Mouse (Mus musculus) Patski (cell line): ENCODE data around the gene Atp5e. TPM values are rescaled to one million over a fixed set of nuclear protein-coding genes. Genes with fewer than 3 reads are reported as not detected.

Experiments
- ATAC-seq: fragments of 100-300 bp; one replicate; pipeline ENCODE4 v1.8.0; 2021
- CTCF ChIA-PET: fragments of 350-600 bp; sonication (Branson Sonifier 250); formaldehyde crosslinking; loops from one replicate; lab custom pipeline; 2022; ENCODE audit warnings: inconsistent platforms; lab: Charles Lee
- POLR2A ChIA-PET: fragments of 350-600 bp; sonication (Branson Sonifier 250); formaldehyde crosslinking; loops from one replicate; lab custom pipeline; 2022; ENCODE audit warnings: antibody characterized with exemption, inconsistent platforms; lab: Charles Lee
- DNase-seq: peaks from one replicate; pipeline ENCODE4 v3.0.0-alpha.2; 2011; ENCODE audit warnings: low read depth, low spot score
- H3K27me3 ChIP-seq: fragments of 371-371 bp; one replicate; pipeline ENCODE4 v1.5.1; 2021
- CTCF ChIP-seq: fragments of 100-300 bp; IDR thresholded peaks from one replicate; pipeline ENCODE4 v1.5.1; 2021
- in situ Hi-C: fragments of 300-500 bp; cut with MboI; formaldehyde crosslinking; loops from 3 replicates; pipeline ENCODE4 v1.11.1; 2018; ENCODE audit warnings: low pct_unique_long_range_greater_than_20kb, mixed read lengths
- polyA plus RNA-seq: library from polyadenylated mRNA; unstranded; gene quantifications from one replicate; pipeline ENCODE4 v1.2.3, GENCODE M21; 2021

Atp5e gene
- polyA plus RNA-seq, 1 experiment from 2014 or later: 379 TPM

DNA sequence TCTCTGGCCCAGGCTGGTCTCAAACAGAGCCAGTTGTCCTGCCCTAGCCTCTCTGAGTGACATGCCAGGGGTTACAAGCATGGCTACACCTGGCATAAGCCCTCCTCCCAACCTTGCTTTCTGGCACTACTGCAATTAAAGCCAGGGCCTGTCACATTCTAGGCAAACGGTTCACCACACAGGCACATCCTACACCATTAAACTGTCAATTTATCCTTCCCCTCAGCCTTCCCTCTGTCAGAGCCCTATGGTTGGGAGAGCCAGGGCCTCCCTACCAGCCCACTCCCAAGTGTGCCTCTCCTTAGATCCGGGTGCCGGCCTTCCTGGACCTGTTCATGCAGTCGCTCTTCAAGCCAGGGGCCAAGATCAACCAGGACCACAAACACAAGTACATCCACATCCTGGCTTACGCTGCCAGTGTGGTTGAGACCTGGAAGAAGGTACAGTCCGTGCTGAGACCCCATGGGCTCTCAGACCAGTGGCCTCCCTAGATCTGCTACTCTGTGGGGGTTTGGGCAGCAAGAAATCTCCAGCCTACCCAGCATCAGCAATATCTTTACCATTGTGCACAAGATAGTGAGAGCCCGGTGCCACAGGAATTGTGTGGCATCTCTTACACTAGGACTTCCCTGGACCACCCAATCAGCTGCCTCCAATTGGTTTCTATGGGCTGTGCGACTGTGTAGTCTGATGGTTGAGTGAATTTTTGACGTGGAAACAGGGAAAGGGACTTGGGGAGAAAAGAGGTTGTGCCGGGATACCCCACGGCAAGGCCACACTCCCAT, 39.4 kb downstream of the Atp5e start:
- in situ Hi-C loops: no loop called here
- DNase-seq (no peak), ATAC-seq (no peak)
- POLR2A ChIA-PET: no interaction called here
- no peaks in the 10 kb centered on the region for H3K27me3 ChIP-seq
- TF ChIP-seq CTCF: no peak
- CTCF ChIA-PET: no interaction called here

DNA sequence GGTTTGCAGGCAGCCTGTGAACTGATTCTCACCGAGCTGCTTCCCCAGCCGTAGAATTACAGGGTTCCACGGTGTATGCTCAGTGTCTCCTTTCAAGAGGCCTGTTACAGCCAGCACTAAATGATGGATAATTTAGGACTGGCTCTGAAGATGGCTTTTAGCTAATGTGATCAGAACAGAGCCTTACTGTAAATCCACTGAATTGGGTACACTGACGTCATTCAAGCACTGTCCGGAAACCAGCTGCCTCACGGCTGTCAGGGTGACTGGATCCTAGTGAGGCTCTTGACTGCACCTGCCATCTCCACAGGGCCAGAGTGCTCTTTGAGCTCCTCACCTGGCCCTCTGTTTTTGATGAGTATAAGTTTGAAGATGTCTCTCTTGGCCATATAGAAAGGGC, 42.8 kb downstream of the Atp5e start:
- CTCF ChIA-PET: interaction anchor here (1.1 kb wide), 1 partner anchor 10 kb away, joined by 3 read pairs; no protein-coding TSS in a partner anchor
- ATAC-seq: no peak
- H3K27me3 ChIP-seq: no peaks in the 10 kb centered on the region
- in situ Hi-C loops: no loop called here
- TF ChIP-seq CTCF: no peak
- POLR2A ChIA-PET: no interaction called here
- DNase-seq: no peak

DNA sequence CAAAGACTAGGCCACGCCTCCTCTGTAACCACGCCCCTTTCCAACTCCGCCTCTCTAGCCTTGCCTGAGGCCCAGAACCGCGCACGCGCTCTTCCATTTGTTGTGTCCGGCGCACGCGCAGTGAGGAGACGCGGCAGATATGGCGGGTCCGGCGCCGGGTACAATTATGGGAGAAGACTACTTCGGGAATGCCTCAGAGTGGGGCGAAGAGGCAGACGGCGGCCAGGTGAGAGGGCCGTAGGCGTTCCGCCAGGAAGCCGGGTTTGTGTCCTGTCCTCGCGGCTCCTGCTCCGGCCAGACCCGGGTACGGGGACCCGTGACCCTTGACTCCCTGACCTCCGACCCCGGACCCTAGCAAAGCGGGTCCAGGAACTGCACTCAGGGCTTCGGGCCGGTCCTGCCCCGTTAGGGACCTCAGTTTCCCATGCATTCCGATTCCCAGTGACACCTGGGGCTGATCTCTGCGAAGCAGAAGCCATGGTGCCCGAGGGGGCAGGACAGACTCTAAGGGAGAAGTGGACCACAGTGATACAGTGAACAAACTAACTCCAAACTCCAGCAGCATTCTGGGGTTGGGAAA, 48.1 kb downstream of the Atp5e start, which contains the start of gene Nelfcd:
TSS of gene Nelfcd (plus strand) at position 74 of the 580 bp plus-strand sequence.
- peak; percentile 55 for DNase-seq
- no peaks in the 10 kb centered on the region for H3K27me3 ChIP-seq
- ChIA-PET POLR2A (no interaction called here), CTCF (interaction anchor here (1.1 kb wide), 1 partner anchor 43 kb away, joined by 3 read pairs; no protein-coding TSS in a partner anchor)
- ATAC-seq: peak; percentile 90
- no peak for TF ChIP-seq CTCF
- in situ Hi-C loops: no loop called here

DNA sequence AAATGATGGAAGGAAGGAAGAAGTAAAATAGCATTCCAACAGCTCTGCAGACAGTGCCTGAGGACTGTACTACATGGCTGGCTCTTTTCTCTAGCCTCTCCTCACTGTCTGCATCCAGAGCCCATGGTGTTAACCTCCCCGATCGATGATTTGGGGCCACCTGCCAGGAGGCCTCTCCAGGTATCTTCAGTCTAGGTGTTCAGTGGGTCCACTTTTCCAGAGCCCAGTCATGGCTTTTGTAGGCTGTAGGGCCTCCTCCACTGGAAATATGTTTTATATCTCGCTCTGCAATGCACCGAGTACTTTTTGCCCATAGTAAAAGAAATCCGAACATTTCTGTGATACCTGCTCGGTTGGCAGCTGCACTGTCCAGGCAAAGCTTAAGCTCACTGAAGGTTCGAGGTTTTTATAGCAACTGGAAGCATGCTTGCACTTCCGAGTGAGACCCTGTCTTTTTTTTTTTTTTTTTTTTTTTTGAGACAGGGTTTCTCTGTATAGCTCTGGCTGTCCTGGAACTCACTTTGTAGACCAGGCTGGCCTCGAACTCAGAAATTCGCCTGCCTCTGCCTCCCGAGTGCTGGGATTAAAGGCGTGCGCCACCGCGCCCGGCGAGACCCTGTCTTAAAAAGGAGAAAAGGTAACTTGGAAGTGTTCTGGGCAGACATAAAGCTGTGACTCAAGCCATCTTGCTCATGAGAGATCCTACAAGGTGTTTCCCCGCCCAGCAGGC, 48.7 kb downstream of the Atp5e start:
- no peak for TF ChIP-seq CTCF
- ATAC-seq (no peak), DNase-seq (no peak)
- no peaks in the 10 kb centered on the region for H3K27me3 ChIP-seq
- in situ Hi-C loops: no loop called here
- POLR2A ChIA-PET: no interaction called here
- CTCF ChIA-PET: interaction anchor here (1.1 kb wide), 1 partner anchor 44 kb away, joined by 3 read pairs; no protein-coding TSS in a partner anchor

DNA sequence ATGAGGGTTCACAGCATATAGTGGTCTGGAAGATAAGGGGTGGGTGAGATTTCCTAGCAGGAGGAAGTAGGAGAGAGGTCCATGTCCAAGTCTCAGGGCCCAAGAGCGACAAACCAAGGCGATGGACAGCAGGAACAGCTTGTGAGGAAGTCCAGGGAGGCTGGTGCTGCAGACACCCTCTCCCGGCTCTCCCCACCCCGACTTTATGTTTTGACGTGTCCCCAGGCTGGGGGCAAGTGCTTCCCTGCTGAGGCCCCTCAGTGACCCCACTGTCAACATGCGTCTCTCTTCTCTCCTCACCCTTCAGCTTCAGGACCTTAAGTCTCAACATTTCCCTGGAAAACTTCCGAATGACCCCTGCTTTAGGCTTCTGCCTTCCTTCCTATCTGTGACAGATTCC, 50.8 kb downstream of the Atp5e start:
- TF ChIP-seq CTCF: no peak
- H3K27me3 ChIP-seq: no peaks in the 10 kb centered on the region
- no peak for ATAC-seq
- ChIA-PET POLR2A (no interaction called here), CTCF (no interaction called here)
- no peak for DNase-seq
- in situ Hi-C loops: no loop called here

Other genes with a start within 250 kb of the Atp5e start
- 1,008 TPM for gene Gnas, start 179.8 kb downstream of the Atp5e start, polyA plus RNA-seq
- gene Gm20721, start 117.4 kb downstream of the Atp5e start, polyA plus RNA-seq: 152 TPM
- gene Nelfcd, start 48.3 kb downstream of the Atp5e start, polyA plus RNA-seq: 47.1 TPM
- 0.09 TPM for gene Ctsz, start 25.1 kb downstream of the Atp5e start, polyA plus RNA-seq
- not detected for gene Tubb1, start 13.4 kb downstream of the Atp5e start, polyA plus RNA-seq
- gene Prelid3b, start 9.0 kb upstream of the Atp5e start, polyA plus RNA-seq: 95.9 TPM
- not detected for gene Zfp831, start 179.4 kb upstream of the Atp5e start, polyA plus RNA-seq